Mouse (Mus musculus) CH12.LX (cell line): ENCODE measurements around the gene Wdr62.
"Not testable (repeated sequence)": the region's sequence is repeated elsewhere in the genome, so short reads cannot be mapped to it uniquely, and the experiment has no call there.

ENCODE experiments used
- CHD1 ChIP-seq: IDR thresholded peaks from 2 replicates; pipeline ENCODE4 v1.6.1; 2012; ENCODE audit warnings: low read depth, low read length, improper control_type of control experiment, inconsistent platforms
- HCFC1 ChIP-seq: IDR thresholded peaks from 2 replicates; pipeline ENCODE4 v1.6.1; 2012; ENCODE audit warnings: low read depth, mild to moderate bottlenecking, inconsistent platforms, low read length, improper control_type of control experiment
- JUND ChIP-seq: conservative IDR thresholded peaks from 2 replicates; pipeline ENCODE4 v1.6.1; 2011; ENCODE audit warnings: low read depth, low read length, improper control_type of control experiment
- TCF12 ChIP-seq: IDR thresholded peaks from 2 replicates; pipeline ENCODE4 v1.6.1; 2014; ENCODE audit warnings: low read depth, mild to moderate bottlenecking, inconsistent platforms, low read length, improper control_type of control experiment
- ZNF384 ChIP-seq: IDR thresholded peaks from 2 replicates; pipeline ENCODE4 v1.6.1; 2012; ENCODE audit warnings: low read depth, low read length, improper control_type of control experiment, inconsistent platforms

- not testable (repeated sequence) for TF ChIP-seq ZNF384, TCF12, HCFC1, CHD1, JUND
These were observed 79.6 kb downstream of the Wdr62 start for GRCm38 (mm10) chr7:30200661-30201060.
